Mouse (Mus musculus) limb, embryonic 15.5 days (tissue): ENCODE measurements around the gene Srrm2. TPM values are rescaled to one million over a fixed set of nuclear protein-coding genes. Genes with fewer than 3 reads are reported as not detected.

ENCODE experiments used
- microRNA-seq: library from miRNA; unstranded; fragments of <30 nt; microRNA quantifications from one replicate; pipeline ENCODE4, GENCODE M21; 2016
- polyA plus RNA-seq: library from polyadenylated mRNA; unstranded; fragments of >200 nt; fragmentation: Nextera tagmentation; extraction: Ambion mirVana; gene quantifications from 2 replicates; pipeline ENCODE4 v1.2.1, GENCODE M21; 2015

Srrm2 gene
- polyA plus RNA-seq, 1 experiment from 2014 or later: 436 TPM

Small RNA genes lying within 50 kb of the gene (microRNA-seq; reads per million reads assigned to microRNA genes)
- not detected for gene Mir5125

Other genes starting within 250 kb of the Srrm2 start
- 17.5 and 18.2 TPM in 2 replicates for gene Zfp213, start 226.3 kb upstream of the Srrm2 start, polyA plus RNA-seq
- 12.4 and 12.9 TPM in 2 replicates for gene Zfp13, start 191.0 kb upstream of the Srrm2 start, polyA plus RNA-seq
- 0.16 and 0.18 TPM in 2 replicates for gene Zscan10, start 189.7 kb upstream of the Srrm2 start, polyA plus RNA-seq
- 0.79 and 0.86 TPM in 2 replicates for gene Mmp25, start 145.3 kb upstream of the Srrm2 start, polyA plus RNA-seq
- 20.8 and 21.3 TPM in 2 replicates for gene Bicdl2, start 130.0 kb upstream of the Srrm2 start, polyA plus RNA-seq
- 84.2 and 99.2 TPM in 2 replicates for gene Hcfc1r1, start 116.9 kb upstream of the Srrm2 start, polyA plus RNA-seq
- 38.8 and 43.2 TPM in 2 replicates for gene Thoc6, start 116.7 kb upstream of the Srrm2 start, polyA plus RNA-seq
- gene Tnfrsf12a, start 113.1 kb upstream of the Srrm2 start, polyA plus RNA-seq: 28.0 and 43.9 TPM in 2 replicates
- gene Cldn6, start 111.3 kb upstream of the Srrm2 start, polyA plus RNA-seq: 7.0 and 10.1 TPM in 2 replicates
- 5.1 and 5.8 TPM in 2 replicates for gene Cldn9, start 106.5 kb upstream of the Srrm2 start, polyA plus RNA-seq
- 2.2 and 2.9 TPM in 2 replicates for gene 1520401A03Rik, start 67.7 kb upstream of the Srrm2 start, polyA plus RNA-seq
- gene Pkmyt1, start 64.2 kb upstream of the Srrm2 start, polyA plus RNA-seq: 45.6 and 49.5 TPM in 2 replicates
- 17.6 and 20.4 TPM in 2 replicates for gene Paqr4, start 49.7 kb upstream of the Srrm2 start, polyA plus RNA-seq
- 50.2 and 50.5 TPM in 2 replicates for gene Kremen2, start 44.7 kb upstream of the Srrm2 start, polyA plus RNA-seq
- gene Flywch1, start 18.9 kb upstream of the Srrm2 start, polyA plus RNA-seq: 65.7 and 69.8 TPM in 2 replicates
- gene Flywch2, start 4.5 kb upstream of the Srrm2 start, polyA plus RNA-seq: 34.2 and 39.9 TPM in 2 replicates
- gene Elob, start 38.6 kb downstream of the Srrm2 start, polyA plus RNA-seq: 1,045 and 1,117 TPM in 2 replicates
- gene Prss33, start 45.5 kb downstream of the Srrm2 start, polyA plus RNA-seq: not detected in 2 replicates
- not detected in 2 replicates for gene Prss32, start 53.3 kb downstream of the Srrm2 start, polyA plus RNA-seq
- gene Prss41, start 53.6 kb downstream of the Srrm2 start, polyA plus RNA-seq: 0.73 and 1.0 TPM in 2 replicates
- not detected in 2 replicates for gene Prss21, start 77.5 kb downstream of the Srrm2 start, polyA plus RNA-seq
- gene Dcpp1, start 90.3 kb downstream of the Srrm2 start, polyA plus RNA-seq: not detected in 2 replicates
- not detected in 2 replicates for gene Dcpp2, start 90.3 kb downstream of the Srrm2 start, polyA plus RNA-seq
- gene Dcpp3, start 126.9 kb downstream of the Srrm2 start, polyA plus RNA-seq: 0.69 TPM in 1 of 2 replicates, not detected in the other
- gene Sbp, start 151.1 kb downstream of the Srrm2 start, polyA plus RNA-seq: not detected in 2 replicates
- gene Sbpl, start 164.7 kb downstream of the Srrm2 start, polyA plus RNA-seq: not detected in 2 replicates
- gene Prss30, start 190.0 kb downstream of the Srrm2 start, polyA plus RNA-seq: not detected in 2 replicates
- 1.1 and 1.4 TPM in 2 replicates for gene Prss22, start 207.6 kb downstream of the Srrm2 start, polyA plus RNA-seq
- 8.6 and 9.6 TPM in 2 replicates for gene Prss27, start 247.6 kb downstream of the Srrm2 start, polyA plus RNA-seq